Comparison of ENCODE assay signal across 8 mouse cellular contexts in the genomic region with DNA sequence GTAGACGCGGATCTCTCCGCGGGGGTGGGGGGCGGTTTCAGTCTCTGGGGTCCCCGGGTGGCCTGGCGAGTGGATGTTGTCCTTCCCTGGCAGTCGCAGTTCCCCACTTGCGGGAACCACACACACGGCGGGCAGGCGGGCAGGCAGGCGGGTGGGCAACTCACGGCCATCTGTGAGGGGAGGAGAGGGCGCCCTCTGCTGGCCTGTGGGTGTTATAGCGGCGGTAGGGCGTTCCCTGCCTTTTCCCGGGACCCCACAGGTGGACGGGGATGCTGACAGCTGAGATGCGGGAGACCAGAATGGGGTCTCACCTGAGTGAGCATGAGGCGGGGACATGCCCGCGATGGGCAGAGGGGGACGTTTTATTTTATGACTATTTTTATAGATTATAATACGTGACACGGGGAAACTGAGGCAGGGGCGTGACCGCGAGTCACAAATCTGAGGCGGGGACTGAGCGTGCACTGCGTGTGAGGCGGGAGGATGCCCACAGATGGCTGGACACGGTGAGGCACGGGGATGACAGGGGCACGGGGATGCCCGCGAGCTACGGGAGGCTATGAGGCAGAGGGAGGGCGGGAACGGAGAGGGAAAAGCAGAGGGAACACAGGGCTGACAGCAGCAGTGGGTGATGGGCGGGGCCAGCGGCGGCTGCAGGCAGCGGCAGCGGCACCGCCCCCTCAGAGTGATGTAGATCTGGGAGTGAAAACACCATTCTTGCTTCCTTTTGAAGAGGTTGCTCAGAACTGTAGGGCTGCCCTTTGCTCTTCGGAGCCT.
DNase-seq lines count a peak whose midpoint lies in the region; ATAC-seq lines count a peak whose summit lies in the region.

No protein-coding gene starts in this region.

- H3K27ac ChIP-seq in forebrain, embryonic 15.5 days (replicated peaks): no peak overlapping the region
- no peak overlapping the region for H3K27ac ChIP-seq in hindbrain, embryonic 12.5 days

- no peaks in the 10 kb centered on the region for H3K9me3 ChIP-seq in forebrain, embryonic 15.5 days
- H3K9me3 ChIP-seq in hindbrain, embryonic 12.5 days (replicated peaks): no peaks in the 10 kb centered on the region; the same call in 1 of the 2 replicates

- peaks cover 9% of the 10 kb centered on the region; the same call in 1 of the 2 replicates for H3K4me1 ChIP-seq in forebrain, embryonic 15.5 days
- H3K4me1 ChIP-seq in hindbrain, embryonic 12.5 days: peaks cover 7% of the 10 kb centered on the region; the same call in 1 of the 2 replicates

- H3K9ac ChIP-seq in forebrain, embryonic 15.5 days (replicated peaks): peak overlapping the region; percentile 49
- H3K9ac ChIP-seq in hindbrain, embryonic 12.5 days: peak overlapping the region; percentile 59

- no peaks in the 10 kb centered on the region for H3K36me3 ChIP-seq in forebrain, embryonic 15.5 days
- H3K36me3 ChIP-seq in hindbrain, embryonic 12.5 days: no peaks in the 10 kb centered on the region

- peak; percentile 10 for ATAC-seq in activated CD4-positive, CD25-positive, alpha-beta regulatory T cell, adult 4 months
- peak; percentile 93 for ATAC-seq in forebrain, embryonic 15.5 days (replicated peaks)
- ATAC-seq in hindbrain, embryonic 12.5 days (ENCODE audit: low FRiP score): peak; percentile 92

- peak overlapping the region; percentile 82 for H3K4me2 ChIP-seq in forebrain, embryonic 15.5 days (replicated peaks)
- peak overlapping the region; percentile 87 for H3K4me2 ChIP-seq in hindbrain, embryonic 12.5 days (replicated peaks)

- H3K27me3 ChIP-seq in forebrain, embryonic 15.5 days: no peaks in the 10 kb centered on the region
- 0 out of 2 replicates have a peak, but pooled peaks cover 3% of the 10 kb centered on the region for H3K27me3 ChIP-seq in hindbrain, embryonic 12.5 days

- peak; percentile 25 for DNase-seq in cerebellum, adult 11 months
- DNase-seq in left cerebral cortex, adult 18-20 months (ENCODE audit: low spot score in 2 of 2): peak; percentile 64 to 70
- peak; percentile 34 for DNase-seq in lung, postnatal 36 days
- peak; percentile 73 for DNase-seq in right cerebral cortex, postnatal 14 days
- no peak for DNase-seq in spleen, adult 12 weeks (ENCODE audit: low spot score)

- H3K4me3 ChIP-seq in forebrain, embryonic 15.5 days: peak overlapping the region; percentile 49
- H3K4me3 ChIP-seq in hindbrain, embryonic 12.5 days: peak overlapping the region; percentile 49

- WGBS in forebrain, embryonic 15.5 days: 2% methylated on average over 49 of the region's 49 CpGs
- WGBS in hindbrain, embryonic 12.5 days: 2% methylated on average over 48 of the region's 49 CpGs

Comparison
In these comparisons a context has a peak if more than half of its experiments do, and no peak if none do; other contexts are left out.
1. ATAC-seq: peak in every context shown above with its lines; median percentile 93 in forebrain, embryonic 15.5 days; 92 in hindbrain, embryonic 12.5 days; 10 in activated CD4-positive, CD25-positive, alpha-beta regulatory T cell, adult 4 months.